Mouse (Mus musculus) thymus, postnatal 14 days (tissue): ENCODE results near the gene Ccdc50.

Source experiments
- DNase-seq: peaks from one replicate; pipeline ENCODE4 v3.0.0; 2021

Gene Ccdc50

GRCm38 (mm10) chr16:27396951-27397350 lies 8.3 kb downstream of the Ccdc50 start:
- no peak for DNase-seq

- DNase-seq = no peak
These were observed 10.5 kb downstream of the Ccdc50 start for GRCm38 (mm10) chr16:27399026-27399718.

DNA sequence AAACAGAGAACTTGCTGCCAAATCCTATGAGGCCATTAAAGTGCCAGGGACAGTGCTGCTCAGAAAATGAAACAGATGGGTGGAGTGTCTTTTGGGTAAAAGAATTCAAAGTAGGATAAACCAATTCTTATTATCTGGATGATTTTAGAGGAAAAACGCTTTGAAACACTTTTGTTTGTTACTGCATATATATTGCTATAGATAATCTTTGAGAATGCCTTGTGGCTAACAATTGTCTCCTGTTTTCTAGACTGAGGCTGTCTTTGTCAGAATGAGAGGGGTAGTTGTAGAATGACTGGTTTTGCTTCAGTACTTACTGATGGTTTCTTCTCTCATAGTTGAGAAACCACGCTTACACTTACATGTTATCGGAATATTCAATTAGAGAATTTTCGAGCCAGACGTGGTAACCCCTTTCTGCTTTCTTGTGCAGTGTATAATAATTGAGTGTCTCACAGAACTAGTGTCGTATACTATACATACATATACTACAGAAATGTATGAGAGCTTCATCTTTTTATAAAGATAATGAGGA lies 11.1 kb downstream of the Ccdc50 start:
- DNase-seq = no peak

GRCm38 (mm10) chr16:27401579-27401978 lies 12.9 kb downstream of the Ccdc50 start:
- no peak for DNase-seq

- no peak for DNase-seq
These were observed 15.4 kb downstream of the Ccdc50 start for GRCm38 (mm10) chr16:27404107-27404506.

GRCm38 (mm10) chr16:27416937-27417584 lies 28.4 kb downstream of the Ccdc50 start:
- DNase-seq = no peak

DNA sequence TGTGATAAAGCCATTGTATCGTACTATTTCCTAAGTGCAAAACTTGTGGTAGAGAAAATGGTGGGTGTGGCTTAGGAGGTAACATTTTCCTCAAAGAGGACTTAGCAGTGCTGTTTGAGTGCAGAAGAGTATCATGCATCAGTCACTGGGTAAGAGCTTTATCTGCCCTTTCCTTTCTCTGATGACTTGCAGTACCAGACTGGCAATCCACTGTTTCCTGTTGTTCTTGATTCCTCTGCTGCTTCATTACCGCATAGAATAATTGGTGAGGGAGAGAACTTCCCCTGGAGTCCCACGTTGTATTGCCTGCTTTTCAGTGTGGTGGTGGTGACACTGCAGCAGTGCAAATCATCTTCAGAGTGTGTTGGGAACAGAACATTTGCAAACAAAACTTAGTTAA lies 29.0 kb downstream of the Ccdc50 start:
- no peak for DNase-seq

GRCm38 (mm10) chr16:27420982-27421381 lies 32.3 kb downstream of the Ccdc50 start:
- DNase-seq = no peak

GRCm38 (mm10) chr16:27435034-27435433 lies 46.4 kb downstream of the Ccdc50 start:
- no peak for DNase-seq

GRCm38 (mm10) chr16:27443941-27444340 lies 55.3 kb downstream of the Ccdc50 start:
- no peak for DNase-seq

DNA sequence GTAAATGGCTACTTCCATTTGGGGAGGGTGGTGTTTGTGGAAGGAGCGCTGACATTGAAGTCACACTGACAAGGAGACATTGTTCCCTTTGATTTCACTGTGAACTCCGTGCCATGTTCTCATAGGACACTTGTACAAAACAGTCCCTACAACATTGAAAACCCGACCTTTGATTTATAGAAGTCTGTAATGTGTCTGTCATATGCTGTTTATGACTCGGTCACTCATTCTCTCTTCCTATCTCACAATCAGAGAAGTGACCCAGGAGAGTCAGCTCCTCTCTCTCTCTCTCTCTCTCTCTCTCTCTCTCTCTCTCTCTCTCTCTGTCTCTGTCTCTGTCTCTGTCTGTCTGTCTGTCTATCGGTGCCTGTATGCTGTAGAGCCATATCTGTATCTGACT lies 60.7 kb downstream of the Ccdc50 start:
- DNase-seq = no peak

- DNase-seq = no peak
These were observed 62.0 kb downstream of the Ccdc50 start for GRCm38 (mm10) chr16:27450655-27451054.

DNA sequence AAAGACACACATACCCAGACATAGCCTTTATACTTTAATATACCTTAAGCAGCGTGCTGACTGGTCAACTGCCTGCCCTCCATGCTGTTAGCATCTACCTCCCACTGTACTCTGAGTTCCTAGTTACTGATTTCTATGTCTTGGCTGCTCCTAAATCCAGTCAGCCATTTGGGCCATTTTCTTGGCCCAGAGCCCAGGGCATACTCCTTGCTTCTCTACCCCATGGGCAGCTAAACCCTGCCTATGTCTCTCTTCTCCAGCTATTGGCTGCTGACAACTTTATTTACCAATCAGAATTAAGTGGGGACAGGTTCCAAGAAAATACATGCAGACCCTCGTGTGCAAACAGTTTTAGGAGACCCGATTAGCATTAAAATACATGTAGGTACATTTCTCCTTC lies 64.7 kb downstream of the Ccdc50 start:
- no peak for DNase-seq

DNA sequence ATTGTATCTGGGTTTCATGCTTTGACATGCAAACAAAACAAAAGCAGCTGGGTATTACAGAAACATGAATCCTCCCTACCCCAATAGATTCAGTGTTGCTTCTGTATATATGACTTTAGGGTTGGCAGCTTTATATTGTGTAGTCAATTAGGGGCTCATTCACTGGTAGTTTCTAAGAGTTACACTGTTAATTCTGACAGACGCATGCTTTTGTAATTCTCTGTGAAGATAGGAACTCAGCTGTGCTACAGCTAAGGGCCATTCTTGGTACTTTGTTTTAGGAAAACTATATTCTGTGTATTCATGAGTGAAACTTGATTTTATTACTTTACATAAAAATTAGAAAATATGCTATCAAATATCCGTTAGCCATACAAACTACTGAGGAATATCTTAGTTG lies 65.2 kb downstream of the Ccdc50 start:
- no peak for DNase-seq

GRCm38 (mm10) chr16:27457273-27457672 lies 68.6 kb downstream of the Ccdc50 start:
- peak; percentile 71 for DNase-seq

GRCm38 (mm10) chr16:27468731-27469130 lies 80.1 kb downstream of the Ccdc50 start:
- DNase-seq = peak; percentile 9

DNA sequence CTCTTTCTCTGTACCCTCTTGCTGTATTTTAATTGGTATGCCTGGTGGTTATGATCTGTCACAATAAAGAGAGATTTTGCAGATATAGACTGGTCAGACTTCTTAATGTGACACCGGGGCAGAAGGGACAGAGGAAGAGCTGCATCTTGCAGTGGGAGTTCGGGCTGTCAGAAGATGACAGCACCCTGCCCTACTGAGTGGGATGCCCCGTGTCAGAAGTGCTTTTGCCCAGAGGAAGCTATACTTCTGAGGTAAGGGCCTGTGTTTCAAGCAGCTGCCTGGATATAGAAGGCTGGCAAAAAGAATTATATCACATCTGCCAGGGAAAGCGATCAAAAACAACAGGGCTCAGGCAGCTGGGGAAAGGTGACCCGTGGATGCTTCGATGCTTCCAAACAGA lies 82.7 kb downstream of the Ccdc50 start:
- no peak for DNase-seq

- DNase-seq = no peak
These were observed 95.2 kb downstream of the Ccdc50 start for GRCm38 (mm10) chr16:27483834-27484233.
